Comparison of ENCODE assay signal across 8 mouse cellular contexts in the genomic region with DNA sequence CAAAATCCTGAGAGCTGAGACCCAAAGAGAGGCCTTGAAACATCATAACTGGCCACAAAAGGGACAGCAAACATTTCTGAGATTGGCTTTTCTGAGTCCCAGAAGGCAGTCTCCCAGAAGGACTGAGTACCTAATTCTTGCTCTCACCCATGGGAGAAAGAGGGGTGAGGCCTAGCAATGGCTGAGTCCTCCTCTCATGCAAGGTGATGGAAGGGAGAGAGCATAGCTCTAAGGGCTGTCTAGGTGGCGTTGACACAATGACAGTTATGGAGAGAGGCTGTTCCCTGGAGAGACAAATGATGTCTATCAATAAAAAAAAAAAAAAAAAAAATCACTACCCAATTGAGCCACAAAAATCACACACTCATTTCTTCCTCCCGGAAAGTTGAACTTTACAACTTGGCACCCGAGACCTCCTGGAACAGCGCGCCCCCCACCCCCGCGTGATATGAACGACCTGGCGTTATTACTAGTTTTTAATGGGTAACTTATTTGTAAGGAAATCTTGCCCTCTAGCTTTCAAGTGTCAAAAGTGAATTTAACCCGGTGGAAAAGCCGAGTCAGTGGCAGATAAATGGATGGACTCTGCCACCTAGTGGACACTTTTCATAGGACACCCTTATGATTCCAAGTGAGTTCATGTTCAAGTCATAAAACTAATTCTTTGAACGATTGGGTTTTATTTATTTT.
DNase-seq lines count a peak whose midpoint lies in the region; ATAC-seq lines count a peak whose summit lies in the region.

No protein-coding gene starts in this region.

- ATAC-seq in frontal cortex, adult (ENCODE audit: low TSS enrichment), result peak; percentile 77
- peak; percentile 93 for ATAC-seq in megakaryocyte, adult 5-6 weeks (ENCODE audit: poor library complexity, severe bottlenecking)
- no peak for ATAC-seq in erythroid progenitor cell, adult 5-6 weeks (replicated peaks; ENCODE audit: low FRiP score, poor library complexity, severe bottlenecking)

- peak; percentile 92 for DNase-seq in NIH3T3 (ENCODE audit: low read depth)
- DNase-seq in cerebellum, adult 11 months, result peak; percentile 26
- peak; percentile 89 for DNase-seq in induced T-regulatory cell, adult 2 months (ENCODE audit: low read depth)
- DNase-seq in left cerebral cortex, adult 11 months (ENCODE audit: low spot score), result peak; percentile 58
- DNase-seq in right cerebral cortex, postnatal 10 days (ENCODE audit: low spot score in 2 of 2), result peak; percentile 65 to 83

Comparison
In these comparisons a context has a peak if more than half of its experiments do, and no peak if none do; other contexts are left out.
1. DNase-seq: peak in every context shown above with its lines; median percentile 92 in NIH3T3; 89 in induced T-regulatory cell, adult 2 months; 74 in right cerebral cortex, postnatal 10 days; 58 in left cerebral cortex, adult 11 months; 26 in cerebellum, adult 11 months.